Mouse (Mus musculus) left cerebral cortex, postnatal 25 days (tissue): Measurements from ENCODE around the gene Olfr459. TPM values are rescaled to one million over a fixed set of nuclear protein-coding genes. Genes with fewer than 3 reads are reported as not detected.

Experiments used
- total RNA-seq, 2 experiments: library from RNA; stranded (reverse); gene quantifications; 2 replicates each; pipeline ENCODE4 v1.2.3; 2021

Olfr459 gene
- total RNA-seq, 2 experiments from 2014 or later = not detected

Other genes with a start within 250 kb of the Olfr459 start
- 100 to 1,000 TPM; 116 to 117 TPM for gene Ephb6, start 169.7 kb downstream of the Olfr459 start, total RNA-seq
- gene Trpv6, start 138.8 kb downstream of the Olfr459 start, total RNA-seq = 1 to 10 TPM; 1.5 to 2.7 TPM
- not detected for gene Trpv5, start 94.4 kb downstream of the Olfr459 start, total RNA-seq
- gene Llcfc1, start 90.7 kb downstream of the Olfr459 start, total RNA-seq = not detected
- not detected for gene Kel, start 70.8 kb downstream of the Olfr459 start, total RNA-seq
- gene Pip, start 72.4 kb upstream of the Olfr459 start, total RNA-seq = not detected
- not detected for gene Sval2, start 77.8 kb upstream of the Olfr459 start, total RNA-seq
- gene Sval1, start 176.5 kb upstream of the Olfr459 start, total RNA-seq = not detected
- not detected for gene Sval3, start 193.0 kb upstream of the Olfr459 start, total RNA-seq